Mouse (Mus musculus) small intestine, adult 2 months (tissue): ENCODE results near the gene OR5BS1P.

ENCODE experiments used
- CTCF ChIP-seq: fragments of 200-500 bp; IDR thresholded peaks from 2 replicates; pipeline ENCODE4 v1.5.1; 2012; ENCODE audit warnings: low read depth, mild to moderate bottlenecking, control low read depth, inconsistent platforms, low read length, moderate library complexity, mixed read lengths; ENCODE audit not compliant: insufficient replicate concordance, insufficient read length; ENCODE audit errors: extremely low read depth
- POLR2A ChIP-seq: fragments of 200-500 bp; IDR thresholded peaks from 2 replicates; pipeline ENCODE4 v1.6.1; 2012; ENCODE audit warnings: low read depth, mild to moderate bottlenecking, control low read depth, inconsistent platforms, low read length, moderate library complexity

GRCm38 (mm10) chr15:98506253-98506957 lies 36.7 kb downstream of the OR5BS1P start:
- TF ChIP-seq CTCF (no peak), POLR2A (no peak)
